Mouse (Mus musculus) lung, postnatal 0 days (tissue): ENCODE results near the gene Cox20. TPM values are rescaled to one million over a fixed set of nuclear protein-coding genes. Genes with fewer than 3 reads are reported as not detected.
"Not testable (repeated sequence)": the region's sequence is repeated elsewhere in the genome, so short reads cannot be mapped to it uniquely, and the experiment has no call there.

ENCODE experiments used
- ATAC-seq: fragments of 200-750 bp; cut with Nextera tagmentation; 2 replicates; pipeline ENCODE4 v1.8.0; 2017; ENCODE audit warnings: moderate library complexity
- DNase-seq: peaks from one replicate; pipeline ENCODE4 v3.0.0-alpha.2; 2016; ENCODE audit warnings: low spot score
- H3K27ac ChIP-seq: fragments of 300-500 bp; sonication (generic); 2 replicates; pipeline ENCODE4 v1.5.1; 2014; ENCODE audit warnings: antibody characterized with exemption, mild to moderate bottlenecking, low read length, mixed read lengths
- H3K27me3 ChIP-seq: fragments of 300-500 bp; sonication (generic); replicated peaks from 2 replicates; pipeline ENCODE4 v1.6.1; 2014; ENCODE audit warnings: low read length, mixed read lengths; ENCODE audit not compliant: insufficient read depth
- H3K36me3 ChIP-seq: fragments of 300-500 bp; sonication (generic); 2 replicates; pipeline ENCODE4 v1.6.1; 2014; ENCODE audit warnings: low read length, mixed read lengths; ENCODE audit not compliant: insufficient read depth
- H3K4me1 ChIP-seq: fragments of 300-500 bp; sonication (generic); 2 replicates; pipeline ENCODE4 v1.6.1; 2014; ENCODE audit warnings: antibody characterized with exemption, low read depth, low read length, mixed read lengths; ENCODE audit not compliant: insufficient read depth
- H3K4me2 ChIP-seq: fragments of 300-500 bp; sonication (generic); replicated peaks from 2 replicates; pipeline ENCODE4 v1.6.1; 2014; ENCODE audit warnings: low read depth, mild to moderate bottlenecking, low read length, moderate library complexity, mixed read lengths
- H3K4me3 ChIP-seq: fragments of 300-500 bp; sonication (generic); 2 replicates; pipeline ENCODE4 v1.5.1; 2014; ENCODE audit warnings: low read depth, low read length
- H3K9ac ChIP-seq: fragments of 300-500 bp; sonication (generic); replicated peaks from 2 replicates; pipeline ENCODE4 v1.6.1; 2014; ENCODE audit warnings: low read depth, mild to moderate bottlenecking
- H3K9me3 ChIP-seq: fragments of 300-500 bp; sonication (generic); 2 replicates; pipeline ENCODE4 v1.6.1; 2016; ENCODE audit warnings: low read length, mixed read lengths
- CTCF ChIP-seq: IDR thresholded peaks from 2 replicates; pipeline ENCODE4 v1.5.1; 2016; ENCODE audit warnings: antibody characterized with exemption, mild to moderate bottlenecking
- EP300 ChIP-seq: IDR thresholded peaks from 2 replicates; pipeline ENCODE4 v1.6.1; 2016; ENCODE audit warnings: antibody characterized with exemption, mild to moderate bottlenecking, control low read depth
- WGBS: fragments of 180-500 bp; shearing (Covaris S2); extraction: QIAGEN DNeasy Blood & Tissue Kit; methylation state at CpG from one replicate; pipeline ENCODE4 v1.1.7; 2014; 5-methylcytosine and 5-hydroxymethylcytosine counted together
- polyA plus RNA-seq: library from polyadenylated mRNA; unstranded; fragments of >200 nt; fragmentation: Nextera tagmentation; extraction: Ambion mirVana; gene quantifications from 2 replicates; pipeline ENCODE4 v1.2.1, GENCODE M21; 2015

Cox20 gene
- polyA plus RNA-seq, 1 experiment from 2014 or later, result 87.1 TPM

DNA sequence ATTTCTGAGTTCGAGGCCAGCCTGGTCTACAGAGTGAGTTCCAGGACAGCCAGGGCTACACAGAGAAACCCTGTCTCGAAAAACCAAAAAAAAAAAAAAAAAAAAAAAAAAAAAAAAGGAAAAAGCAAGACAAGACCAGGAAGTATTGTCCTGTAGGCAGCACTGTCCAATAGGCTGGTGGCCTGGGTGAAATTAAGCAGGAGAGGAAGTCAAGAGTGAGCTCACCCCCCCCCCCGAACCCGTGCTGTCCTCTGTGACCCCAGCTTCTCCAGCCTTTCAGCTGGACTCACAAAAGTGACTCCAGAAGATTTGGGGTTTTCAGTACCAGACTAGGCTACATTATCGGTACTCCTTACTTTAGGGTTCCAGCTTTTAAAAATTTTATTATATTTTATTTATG lies 23.7 kb downstream of the Cox20 start:
- WGBS, result 78% methylated on average over 4 of the region's 5 CpGs
- no peaks in the 10 kb centered on the region for H3K9me3 ChIP-seq
- no peak overlapping the region for H3K9ac ChIP-seq
- H3K36me3 ChIP-seq, result no peaks in the 10 kb centered on the region
- no peaks in the 10 kb centered on the region for H3K27me3 ChIP-seq
- H3K27ac ChIP-seq, result no peak overlapping the region
- TF ChIP-seq CTCF (no peak), EP300 (no peak)
- H3K4me2 ChIP-seq, result no peak overlapping the region
- no peak for ATAC-seq
- no peak for DNase-seq
- no peaks in the 10 kb centered on the region for H3K4me1 ChIP-seq
- no peak overlapping the region for H3K4me3 ChIP-seq

DNA sequence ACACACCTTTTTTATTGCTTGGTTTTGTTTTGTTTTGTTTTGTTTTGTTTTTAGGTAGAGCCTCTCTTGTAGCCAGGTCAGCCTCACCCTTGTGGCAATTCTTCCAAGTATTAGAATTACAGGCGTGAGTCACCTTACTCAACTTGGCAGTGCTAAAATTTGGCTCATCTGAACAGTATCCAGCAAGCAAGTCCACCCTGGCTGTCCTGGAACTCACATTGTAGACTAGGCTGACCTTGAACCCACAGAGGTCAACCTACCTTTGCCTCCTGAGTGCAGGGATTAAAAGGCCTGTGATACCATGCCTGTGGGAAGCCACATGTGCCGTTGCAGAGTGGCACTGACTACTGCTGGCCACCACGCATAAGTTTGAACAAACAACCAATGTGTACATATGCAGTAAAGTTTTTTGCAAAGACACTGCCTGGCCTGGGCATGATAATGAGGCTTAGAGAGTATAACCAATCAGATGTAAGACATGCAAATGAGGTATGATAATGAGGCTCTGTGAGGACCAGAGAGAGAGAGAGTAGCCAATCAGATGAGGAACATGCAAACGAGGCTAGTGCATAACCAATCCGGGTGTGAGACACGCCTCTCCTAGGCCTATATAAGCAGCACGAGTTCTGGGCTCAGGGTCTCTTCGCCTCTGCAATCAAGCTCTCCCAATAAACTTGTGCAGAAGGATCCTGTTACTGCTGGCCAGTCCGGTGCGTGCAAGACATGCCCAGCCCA lies 25.3 kb downstream of the Cox20 start:
- WGBS, result 90% methylated on average over 10 of the region's 10 CpGs
- H3K9me3 ChIP-seq, H3K27ac ChIP-seq, H3K4me2 ChIP-seq, H3K4me1 ChIP-seq, H3K36me3 ChIP-seq, H3K4me3 ChIP-seq, DNase-seq, ATAC-seq, H3K9ac ChIP-seq, H3K27me3 ChIP-seq: not testable (repeated sequence)

DNA sequence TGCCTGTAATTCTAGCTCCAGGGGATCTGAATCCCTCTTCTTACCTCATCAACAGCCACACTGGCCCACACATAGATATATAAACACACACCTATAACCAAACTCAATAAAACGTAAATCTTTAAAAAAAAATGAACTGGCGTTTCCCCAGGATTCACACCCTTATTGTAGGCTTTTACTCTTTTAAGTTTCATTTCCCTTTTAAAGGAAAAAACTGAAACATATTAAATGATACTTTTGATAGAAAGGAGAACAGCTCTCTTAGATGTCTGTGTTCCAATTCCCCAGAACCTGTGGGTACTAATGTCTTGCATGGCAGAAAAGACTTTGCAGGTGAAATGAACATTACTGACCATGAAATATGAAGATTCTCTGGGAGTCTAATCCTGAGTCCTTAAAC lies 31.9 kb downstream of the Cox20 start:
- WGBS, result 81% methylated on average over 2 of the region's 2 CpGs
- Histone ChIP-seq H3K4me1 (no peaks in the 10 kb centered on the region), H3K27ac (no peak overlapping the region), H3K4me3 (no peak overlapping the region), H3K9me3 (no peaks in the 10 kb centered on the region), H3K36me3 (no peaks in the 10 kb centered on the region), H3K4me2 (no peak overlapping the region), H3K27me3 (no peaks in the 10 kb centered on the region), H3K9ac (no peak overlapping the region)
- DNase-seq (no peak), ATAC-seq (no peak)
- TF ChIP-seq CTCF (no peak), EP300 (no peak)

DNA sequence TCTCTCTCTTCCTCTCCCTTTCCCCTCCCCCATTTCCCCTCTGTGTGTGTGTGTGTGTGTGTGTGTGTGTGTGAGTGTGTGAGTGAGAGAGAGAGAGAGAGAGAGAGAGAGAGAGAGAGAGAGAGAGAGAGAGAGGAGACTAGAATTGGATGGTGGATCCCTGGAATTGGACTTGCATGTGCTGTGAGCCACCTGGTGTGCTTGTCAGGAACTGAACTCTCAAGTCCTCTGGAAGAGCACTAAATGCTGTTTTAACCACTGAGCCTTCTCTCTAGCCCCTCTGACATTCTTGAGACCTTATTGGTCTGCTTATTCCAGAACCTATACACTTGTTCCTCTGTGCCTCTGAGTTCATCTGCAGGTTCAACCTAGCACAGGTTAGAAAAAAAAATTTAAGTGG lies 32.7 kb downstream of the Cox20 start:
- Histone ChIP-seq H3K27me3 (no peaks in the 10 kb centered on the region), H3K9me3 (no peaks in the 10 kb centered on the region), H3K36me3 (no peaks in the 10 kb centered on the region), H3K4me3 (no peak overlapping the region), H3K4me2 (no peak overlapping the region), H3K27ac (no peak overlapping the region), H3K4me1 (no peaks in the 10 kb centered on the region), H3K9ac (no peak overlapping the region)
- ATAC-seq, result no peak
- DNase-seq, result no peak
- TF ChIP-seq EP300 (no peak), CTCF (peak; percentile 44)

DNA sequence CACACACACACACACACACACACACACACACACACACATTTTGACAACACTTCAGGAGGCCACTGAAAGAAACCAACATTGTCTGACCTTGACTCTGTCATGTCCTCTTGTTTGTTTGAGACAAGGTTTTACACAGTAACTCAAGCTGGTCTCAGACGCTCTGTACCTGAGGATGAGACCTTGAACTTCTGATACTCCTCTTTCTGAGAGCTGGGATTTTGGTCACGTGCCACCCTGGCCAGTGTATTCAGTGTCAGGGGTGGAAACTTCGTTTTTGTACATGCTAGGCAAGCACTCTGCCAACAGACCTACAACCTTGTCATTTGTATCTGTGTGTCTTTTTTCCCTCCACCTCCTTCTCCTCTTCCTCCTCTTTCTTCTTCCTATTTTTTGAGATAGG lies 35.6 kb downstream of the Cox20 start:
- H3K4me2 ChIP-seq, result no peak overlapping the region
- H3K4me1 ChIP-seq, result no peaks in the 10 kb centered on the region
- H3K4me3 ChIP-seq, result no peak overlapping the region
- H3K9ac ChIP-seq, result no peak overlapping the region
- no peaks in the 10 kb centered on the region for H3K27me3 ChIP-seq
- WGBS, result 41% methylated on average over 3 of the region's 3 CpGs
- ATAC-seq (no peak), DNase-seq (no peak)
- no peak overlapping the region for H3K27ac ChIP-seq
- H3K9me3 ChIP-seq, result no peaks in the 10 kb centered on the region
- TF ChIP-seq EP300 (no peak), CTCF (no peak)
- no peaks in the 10 kb centered on the region for H3K36me3 ChIP-seq

DNA sequence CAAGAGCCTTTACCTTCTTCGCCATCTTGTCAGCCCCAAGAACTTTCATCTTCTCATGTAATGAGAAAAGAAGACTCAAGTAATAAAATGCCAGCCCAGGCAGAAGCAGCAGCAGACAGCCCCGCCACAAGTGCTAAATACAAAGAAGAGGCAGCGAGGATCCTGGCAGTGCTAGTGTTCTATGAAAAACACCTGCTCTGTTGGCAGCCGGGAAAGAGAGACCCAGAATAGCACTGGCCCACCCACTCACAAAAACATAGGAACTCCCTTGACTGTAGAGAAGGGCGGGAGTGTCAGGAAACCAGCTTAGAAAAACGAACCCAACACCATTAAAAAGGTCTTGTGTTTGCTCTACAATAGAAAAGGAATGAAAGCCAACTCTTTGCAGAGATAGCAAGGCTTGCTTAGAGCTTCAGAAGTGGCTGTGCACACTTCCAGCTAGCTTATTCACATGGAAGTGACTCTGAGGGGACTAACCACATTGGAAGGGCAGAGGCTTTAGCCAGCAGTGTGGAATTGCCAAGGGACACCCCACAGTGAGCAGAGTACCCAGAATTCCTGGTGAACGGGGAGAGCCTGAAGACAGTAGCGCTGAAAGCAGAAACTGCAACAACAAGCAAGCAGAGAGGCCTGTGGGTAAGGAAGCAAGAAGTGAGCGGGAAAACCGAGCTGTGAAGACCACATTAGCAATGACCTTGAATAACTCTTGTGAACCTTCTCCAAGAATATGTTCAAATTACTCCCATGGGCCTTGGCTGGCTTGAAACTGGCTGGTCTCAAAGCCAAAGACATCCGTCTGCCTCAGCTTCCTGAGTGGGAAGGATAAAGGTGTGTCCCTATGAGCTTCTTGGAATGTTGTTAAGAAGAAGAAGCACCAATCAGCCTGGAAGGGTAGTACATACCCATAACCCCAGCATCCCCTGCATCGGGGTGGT lies 39.1 kb downstream of the Cox20 start:
- no peak for ATAC-seq
- Histone ChIP-seq H3K9ac (no peak overlapping the region), H3K36me3 (no peaks in the 10 kb centered on the region), H3K27me3 (no peaks in the 10 kb centered on the region), H3K4me2 (no peak overlapping the region), H3K9me3 (no peaks in the 10 kb centered on the region), H3K4me3 (no peak overlapping the region), H3K27ac (no peak overlapping the region), H3K4me1 (no peaks in the 10 kb centered on the region)
- TF ChIP-seq CTCF (no peak), EP300 (no peak)
- 53% methylated on average over 12 of the region's 12 CpGs for WGBS
- no peak for DNase-seq
